Mouse (Mus musculus) B cell, adult 2 months (primary cell): ENCODE results near the gene Ppm1j.
A peak's percentile ranks its signal among the peaks of the same experiment; 100 is the strongest.

Experiments
- DNase-seq, 2 experiments: peaks; one replicate each; pipeline ENCODE4 v3.0.0; 2022

Ppm1j gene

GRCm38 (mm10) chr3:104816130-104816529 is 35.3 kb downstream of the Ppm1j start:
- DNase-seq, result no peak

DNA sequence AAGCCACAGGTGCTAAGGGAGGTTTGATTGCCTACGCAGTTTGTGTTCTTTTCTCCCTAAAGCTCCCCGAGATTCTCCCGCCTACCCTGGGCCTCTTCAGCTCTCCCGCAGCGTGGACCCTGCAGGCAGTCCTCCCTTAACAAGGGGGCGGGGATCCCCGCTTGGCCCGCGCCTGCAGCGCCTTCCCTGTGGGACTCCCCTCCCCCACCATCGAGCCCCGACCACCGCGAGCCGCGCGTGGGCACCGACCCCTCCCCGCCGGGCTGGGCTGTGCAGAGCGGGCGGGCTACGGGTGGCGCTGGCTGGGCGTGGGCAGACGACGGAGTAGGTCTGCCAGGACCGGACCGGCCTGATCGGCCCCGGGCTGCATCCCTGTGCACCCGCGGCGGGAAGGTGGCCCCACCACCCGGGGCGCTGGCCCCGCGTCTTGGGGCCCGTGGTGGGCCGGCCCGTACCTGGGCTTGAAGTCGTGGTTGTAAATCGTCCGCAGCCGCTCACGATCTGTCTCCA is 36.7 kb downstream of the Ppm1j start:
- no peak for DNase-seq

- DNase-seq, result peak; percentile 67 to 72
These were observed 37.3 kb downstream of the Ppm1j start, which contains the start of gene Mov10 for GRCm38 (mm10) chr3:104817991-104818748. Gene Mov10, minus strand, starts transcription at chr3:104818563.

DNA sequence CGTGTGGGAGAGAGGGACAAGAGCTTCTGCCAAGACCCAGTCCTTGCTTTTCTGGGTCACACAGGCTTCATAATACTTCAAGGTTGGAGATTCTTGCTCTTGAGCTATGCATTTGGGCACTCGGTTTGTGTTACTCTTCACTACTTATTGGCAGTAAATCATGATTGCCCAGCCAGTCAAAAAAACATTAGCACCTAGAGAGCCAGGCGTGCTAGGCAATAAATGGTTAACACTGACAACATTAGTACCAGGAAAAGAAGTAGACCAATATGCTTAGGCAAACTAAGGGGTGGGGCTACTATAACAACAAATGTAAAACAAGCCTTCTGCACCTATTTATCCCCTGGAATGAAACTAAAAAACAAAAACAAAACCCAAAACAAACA is 37.9 kb downstream of the Ppm1j start:
- no peak for DNase-seq

- DNase-seq, result no peak
These were observed 39.6 kb downstream of the Ppm1j start for GRCm38 (mm10) chr3:104820426-104820825.

- DNase-seq, result no peak
These were observed 41.6 kb downstream of the Ppm1j start for GRCm38 (mm10) chr3:104822413-104822812.
